Mouse (Mus musculus) neural tube, embryonic 15.5 days (tissue): Measurements from ENCODE around the gene Gm1043. TPM values are rescaled to one million over a fixed set of nuclear protein-coding genes. Genes with fewer than 3 reads are reported as not detected.

Experiments used
- ATAC-seq: fragments of 200-750 bp; cut with Nextera tagmentation; 2 replicates; pipeline ENCODE4 v1.8.0; 2017; ENCODE audit warnings: mild to moderate bottlenecking, moderate TSS enrichment, moderate library complexity; ENCODE audit not compliant: low FRiP score
- H3K27ac ChIP-seq: fragments of 300-500 bp; sonication (generic); replicated peaks from 2 replicates; pipeline ENCODE4 v1.5.1; 2015; ENCODE audit warnings: mild to moderate bottlenecking, inconsistent platforms
- H3K27me3 ChIP-seq: fragments of 300-500 bp; sonication (generic); replicated peaks from 2 replicates; pipeline ENCODE4 v1.6.1; 2015; ENCODE audit warnings: inconsistent platforms
- H3K36me3 ChIP-seq: fragments of 300-500 bp; sonication (generic); 2 replicates; pipeline ENCODE4 v1.6.1; 2015; ENCODE audit warnings: inconsistent platforms
- H3K4me1 ChIP-seq: fragments of 300-500 bp; sonication (generic); 2 replicates; pipeline ENCODE4 v1.6.1; 2015; ENCODE audit warnings: inconsistent platforms
- H3K4me2 ChIP-seq: fragments of 300-500 bp; sonication (generic); 2 replicates; pipeline ENCODE4 v1.6.1; 2015; ENCODE audit warnings: inconsistent platforms, mild to moderate bottlenecking, moderate library complexity
- H3K4me3 ChIP-seq: fragments of 300-500 bp; sonication (generic); replicated peaks from 2 replicates; pipeline ENCODE4 v1.5.1; 2015; ENCODE audit warnings: mild to moderate bottlenecking, inconsistent platforms
- H3K9ac ChIP-seq: fragments of 300-500 bp; sonication (generic); replicated peaks from 2 replicates; pipeline ENCODE4 v1.6.1; 2015; ENCODE audit warnings: mild to moderate bottlenecking, inconsistent platforms
- H3K9me3 ChIP-seq: fragments of 300-500 bp; sonication (generic); replicated peaks from 2 replicates; pipeline ENCODE4 v1.6.1; 2016; ENCODE audit warnings: inconsistent platforms
- WGBS: fragments of 180-500 bp; shearing (Covaris S2); methylation state at CpG from one replicate; pipeline ENCODE4 v1.1.7; 2015; ENCODE audit warnings: mixed read lengths; 5-methylcytosine and 5-hydroxymethylcytosine counted together
- polyA plus RNA-seq: library from polyadenylated mRNA; unstranded; fragments of >200 nt; fragmentation: Nextera tagmentation; extraction: Ambion mirVana; gene quantifications from 2 replicates; pipeline ENCODE4 v1.2.1, GENCODE M21; 2015

Gm1043 gene
- polyA plus RNA-seq, 1 experiment from 2014 or later, result 2.1 TPM

DNA sequence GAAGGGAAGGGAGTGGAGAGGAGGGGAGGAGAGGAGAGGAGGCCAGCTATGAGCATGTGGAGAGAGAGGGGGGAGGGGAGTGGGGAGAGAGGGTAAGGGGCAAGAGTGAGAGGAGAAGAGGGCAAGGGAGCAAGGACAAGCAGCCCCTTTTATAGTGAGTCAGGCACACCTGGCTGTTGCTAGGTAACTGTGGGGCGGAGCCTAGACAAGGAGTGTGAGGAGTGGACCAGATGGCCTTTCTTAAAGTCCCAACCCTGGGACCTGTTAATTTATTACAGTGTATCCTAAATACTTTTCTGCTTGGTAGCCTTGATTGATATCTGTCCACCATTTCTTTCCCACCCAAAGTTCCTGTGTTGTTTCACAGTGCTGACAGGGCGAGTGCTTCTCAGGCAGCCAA, 36.1 kb upstream of the Gm1043 start:
- 86% methylated on average over 2 of the region's 2 CpGs for WGBS
- Histone ChIP-seq H3K27me3 (no peaks in the 10 kb centered on the region), H3K36me3 (no peaks in the 10 kb centered on the region), H3K27ac (no peak overlapping the region), H3K4me1 (peaks cover 24% of the 10 kb centered on the region), H3K9ac (no peak overlapping the region), H3K4me3 (no peak overlapping the region), H3K4me2 (no peak overlapping the region), H3K9me3 (no peaks in the 10 kb centered on the region)
- ATAC-seq, result no peak

- Histone ChIP-seq H3K27ac (no peak overlapping the region), H3K9ac (no peak overlapping the region), H3K4me1 (peaks cover 27% of the 10 kb centered on the region), H3K4me3 (no peak overlapping the region), H3K36me3 (no peaks in the 10 kb centered on the region), H3K4me2 (no peak overlapping the region), H3K9me3 (no peaks in the 10 kb centered on the region), H3K27me3 (no peaks in the 10 kb centered on the region)
- WGBS, result 46% methylated on average over 9 of the region's 9 CpGs
- ATAC-seq, result peak; percentile 42
Observed at GRCm38 (mm10) chr5:37050521-37051373, 34.4 kb upstream of the Gm1043 start.

GRCm38 (mm10) chr5:37051374-37052100, 33.6 kb upstream of the Gm1043 start:
- H3K9ac ChIP-seq, result no peak overlapping the region
- H3K4me2 ChIP-seq, result no peak overlapping the region
- no peak for ATAC-seq
- H3K4me1 ChIP-seq, result peaks cover 27% of the 10 kb centered on the region
- H3K36me3 ChIP-seq, result no peaks in the 10 kb centered on the region
- 86% methylated on average over 16 of the region's 16 CpGs for WGBS
- no peak overlapping the region for H3K27ac ChIP-seq
- no peaks in the 10 kb centered on the region for H3K27me3 ChIP-seq
- H3K4me3 ChIP-seq, result no peak overlapping the region
- H3K9me3 ChIP-seq, result no peaks in the 10 kb centered on the region

DNA sequence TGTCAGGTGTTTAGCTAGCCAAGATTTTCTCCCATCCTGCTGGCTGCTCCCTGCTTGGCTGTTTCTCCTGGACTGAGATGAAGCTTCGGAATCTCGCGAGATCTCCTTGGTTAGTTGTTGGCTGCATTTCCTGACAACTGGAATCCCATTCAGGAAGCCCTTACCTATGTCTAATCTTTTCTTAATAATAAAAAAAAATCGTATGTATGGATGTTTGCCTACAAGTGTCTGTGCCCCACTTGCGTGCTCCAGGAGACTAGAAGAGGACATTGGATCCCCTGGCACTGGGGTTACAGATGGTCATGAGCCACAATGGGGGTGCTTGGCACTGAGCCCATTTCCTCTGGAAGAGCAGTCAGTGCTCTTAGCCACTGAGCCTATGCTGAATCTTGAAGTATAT, 32.3 kb upstream of the Gm1043 start:
- no peak for ATAC-seq
- no peak overlapping the region for H3K27ac ChIP-seq
- WGBS, result 76% methylated on average over 5 of the region's 5 CpGs

GRCm38 (mm10) chr5:37055789-37056188, 29.4 kb upstream of the Gm1043 start:
- no peaks in the 10 kb centered on the region for H3K9me3 ChIP-seq
- H3K4me3 ChIP-seq, result no peak overlapping the region
- H3K4me2 ChIP-seq, result no peak overlapping the region
- H3K27ac ChIP-seq, result no peak overlapping the region
- H3K36me3 ChIP-seq, result no peaks in the 10 kb centered on the region
- no peaks in the 10 kb centered on the region for H3K27me3 ChIP-seq
- 100% methylated on average over 1 of the region's 1 CpGs for WGBS
- no peak for ATAC-seq
- H3K4me1 ChIP-seq, result peaks cover 19% of the 10 kb centered on the region
- no peak overlapping the region for H3K9ac ChIP-seq

More for the DNA sequence above, 32.3 kb upstream of the Gm1043 start:
- no peaks in the 10 kb centered on the region for H3K9me3 ChIP-seq
- H3K36me3 ChIP-seq, result no peaks in the 10 kb centered on the region
- H3K4me2 ChIP-seq, result no peak overlapping the region
- H3K9ac ChIP-seq, result no peak overlapping the region
- no peaks in the 10 kb centered on the region for H3K27me3 ChIP-seq
- H3K4me3 ChIP-seq, result no peak overlapping the region
- peaks cover 21% of the 10 kb centered on the region for H3K4me1 ChIP-seq

DNA sequence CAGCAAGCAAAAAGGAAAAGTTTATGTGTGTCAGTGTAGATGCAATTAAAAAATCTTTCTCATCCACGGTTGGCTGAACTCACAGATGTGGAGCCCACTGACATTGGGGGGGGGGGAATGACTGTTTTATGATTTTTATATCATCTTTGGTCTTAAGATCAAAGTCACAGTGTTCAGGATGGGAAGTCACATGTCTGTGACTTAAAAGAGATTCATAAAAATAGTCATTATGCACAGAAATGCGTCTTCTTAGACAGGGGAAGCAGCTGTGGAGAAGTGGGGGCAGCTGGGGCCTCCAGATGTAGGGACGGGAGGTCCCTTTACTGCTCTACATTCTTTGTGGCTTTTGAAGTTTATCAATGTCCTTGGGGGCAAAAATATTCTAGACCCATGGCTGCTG, 28.7 kb upstream of the Gm1043 start:
- H3K9me3 ChIP-seq, result no peaks in the 10 kb centered on the region
- no peaks in the 10 kb centered on the region for H3K27me3 ChIP-seq
- H3K4me3 ChIP-seq, result no peak overlapping the region
- H3K4me2 ChIP-seq, result no peak overlapping the region
- no peak for ATAC-seq
- 57% methylated on average over 3 of the region's 3 CpGs for WGBS
- H3K36me3 ChIP-seq, result no peaks in the 10 kb centered on the region
- no peak overlapping the region for H3K9ac ChIP-seq
- H3K27ac ChIP-seq, result no peak overlapping the region
- peaks cover 17% of the 10 kb centered on the region for H3K4me1 ChIP-seq

DNA sequence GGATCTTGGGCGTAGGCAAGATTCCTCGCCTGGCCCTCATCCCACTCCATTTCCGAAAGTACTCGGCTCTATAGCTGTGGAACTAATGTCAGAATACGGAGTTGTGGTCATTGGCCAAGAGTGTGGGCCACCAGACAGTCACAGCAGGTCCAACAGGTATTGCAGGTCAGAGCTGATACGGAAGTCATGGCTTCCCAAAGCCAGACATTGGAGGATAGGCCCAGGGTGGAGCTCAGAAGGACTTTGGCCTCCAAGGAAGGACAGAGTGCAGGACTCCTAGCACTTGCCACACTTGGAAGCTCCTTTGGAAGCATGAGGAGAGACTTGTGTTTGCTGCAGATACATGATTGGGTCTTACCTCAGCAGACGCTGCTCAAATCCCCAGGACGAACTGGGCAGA, 23.6 kb upstream of the Gm1043 start:
- no peak for ATAC-seq
- Histone ChIP-seq H3K4me1 (peaks cover 10% of the 10 kb centered on the region), H3K36me3 (no peaks in the 10 kb centered on the region), H3K9ac (no peak overlapping the region), H3K4me3 (no peak overlapping the region), H3K4me2 (no peak overlapping the region), H3K27me3 (no peaks in the 10 kb centered on the region), H3K27ac (no peak overlapping the region), H3K9me3 (no peaks in the 10 kb centered on the region)
- WGBS, result 91% methylated on average over 8 of the region's 8 CpGs

DNA sequence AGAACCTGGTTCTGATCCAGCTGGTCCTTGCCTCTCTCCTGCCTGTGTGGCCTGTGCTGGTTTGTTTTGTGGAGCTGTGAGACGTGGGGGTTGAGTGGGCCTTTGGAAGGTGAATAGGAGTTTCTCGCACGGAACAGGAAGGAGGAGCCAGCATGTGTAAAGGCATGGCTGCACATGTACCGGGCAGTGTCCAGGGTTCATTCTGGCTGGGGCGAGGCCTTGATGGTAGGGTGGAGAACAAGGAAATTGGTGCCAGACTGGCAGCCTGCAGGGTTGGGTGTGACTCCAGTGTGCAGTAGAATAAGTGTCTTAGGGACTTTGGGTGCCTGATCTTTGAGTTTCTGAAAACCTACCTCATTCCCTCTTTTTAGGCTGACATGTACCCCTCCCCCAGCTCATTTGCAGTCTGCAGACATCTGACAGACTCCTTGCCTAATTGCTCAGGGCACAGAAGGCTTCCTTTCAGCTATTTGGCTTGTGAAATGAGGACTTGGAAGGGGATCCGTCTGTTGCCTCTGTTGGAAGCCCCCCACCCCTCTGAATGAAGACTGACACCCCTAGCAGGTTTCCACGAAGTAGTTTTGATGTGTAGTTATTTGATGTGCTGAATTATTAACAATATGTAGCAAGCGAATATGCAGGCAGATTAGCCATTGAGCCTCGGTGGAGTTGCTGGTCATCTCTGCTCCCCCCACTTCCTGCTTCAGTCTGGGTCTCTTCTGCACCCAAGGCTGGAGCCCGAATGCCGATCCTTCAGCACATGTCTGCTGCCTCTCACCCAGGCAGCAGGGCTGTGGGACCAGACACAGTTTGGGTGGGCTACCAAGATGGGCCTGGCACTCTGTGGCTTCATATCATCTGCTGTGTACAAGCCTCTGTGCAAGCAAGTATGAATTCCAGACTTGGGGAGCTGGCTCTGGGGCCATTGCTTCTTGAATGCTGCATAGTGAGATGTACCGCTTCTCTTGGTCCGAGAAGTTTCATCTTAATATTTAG, 20.4 kb upstream of the Gm1043 start:
- Histone ChIP-seq H3K36me3 (no peaks in the 10 kb centered on the region), H3K4me1 (peaks cover 10% of the 10 kb centered on the region), H3K4me2 (no peak overlapping the region), H3K4me3 (no peak overlapping the region), H3K27ac (no peak overlapping the region), H3K27me3 (no peaks in the 10 kb centered on the region), H3K9ac (no peak overlapping the region), H3K9me3 (no peaks in the 10 kb centered on the region)
- peak; percentile 33; the same call in 1 of the 2 replicates for ATAC-seq
- WGBS, result 64% methylated on average over 13 of the region's 13 CpGs

DNA sequence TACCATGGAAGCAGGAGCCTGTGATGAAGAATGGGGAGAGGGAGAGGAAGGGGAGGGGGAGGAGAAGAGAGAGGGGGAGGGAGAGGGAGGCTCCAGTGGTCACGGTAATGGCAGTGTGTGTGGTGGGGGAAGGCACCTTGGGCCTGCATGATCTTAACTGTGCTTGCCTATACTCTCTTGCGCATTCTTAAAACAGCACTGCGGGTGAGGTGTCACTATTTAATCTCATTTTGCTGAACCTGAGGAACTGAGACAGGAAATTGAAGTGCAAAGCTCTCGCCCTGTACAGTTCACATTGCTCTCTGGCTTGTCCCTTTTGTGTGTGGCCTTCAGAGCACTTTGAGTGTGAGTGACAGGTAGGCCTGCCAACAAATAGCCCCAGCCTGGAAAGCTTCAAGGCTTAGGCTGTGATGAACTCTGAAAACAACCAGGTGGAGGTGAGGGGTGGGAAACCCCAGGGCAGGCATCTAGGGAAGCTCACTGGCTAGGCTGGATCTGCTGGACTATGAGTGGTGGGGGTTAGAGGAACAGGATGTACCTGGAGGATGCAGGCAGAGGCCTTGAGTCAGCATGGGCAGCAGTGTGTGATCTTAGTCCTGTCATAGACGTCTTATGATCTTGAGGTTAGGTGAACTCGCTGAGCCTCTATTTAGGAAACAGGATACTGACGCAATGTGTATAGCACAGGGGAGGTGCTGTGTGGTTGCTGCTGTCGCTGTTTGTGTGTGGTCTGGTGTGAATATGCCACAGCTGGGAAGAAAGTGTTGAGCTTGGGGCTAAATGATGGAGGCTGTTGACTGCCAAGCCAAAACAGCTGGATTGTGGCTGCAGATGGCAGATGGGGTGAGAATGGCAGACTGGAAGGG, 18.2 kb upstream of the Gm1043 start:
- Histone ChIP-seq H3K4me3 (no peak overlapping the region), H3K9ac (no peak overlapping the region), H3K9me3 (no peaks in the 10 kb centered on the region), H3K4me2 (no peak overlapping the region), H3K4me1 (peaks cover 10% of the 10 kb centered on the region), H3K36me3 (no peaks in the 10 kb centered on the region), H3K27me3 (no peaks in the 10 kb centered on the region), H3K27ac (0 out of 2 replicates have a peak overlapping the region, but pooled peaks have one; percentile 18)
- WGBS, result 73% methylated on average over 8 of the region's 8 CpGs
- ATAC-seq, result no peak

GRCm38 (mm10) chr5:37073660-37074059, 11.5 kb upstream of the Gm1043 start:
- 90% methylated on average over 4 of the region's 4 CpGs for WGBS
- no peak overlapping the region for H3K27ac ChIP-seq
- no peak for ATAC-seq
- H3K9ac ChIP-seq, result no peak overlapping the region
- no peak overlapping the region for H3K4me3 ChIP-seq
- H3K36me3 ChIP-seq, result no peaks in the 10 kb centered on the region
- H3K4me1 ChIP-seq, result peaks cover 17% of the 10 kb centered on the region
- no peak overlapping the region for H3K4me2 ChIP-seq
- no peaks in the 10 kb centered on the region for H3K9me3 ChIP-seq
- no peaks in the 10 kb centered on the region for H3K27me3 ChIP-seq
